Mouse (Mus musculus) 3134 (cell line): Measurements from ENCODE around the gene Adh4.
A peak's percentile ranks its signal among the peaks of the same experiment; 100 is the strongest.
"Not testable (repeated sequence)": the region's sequence is repeated elsewhere in the genome, so short reads cannot be mapped to it uniquely, and the experiment has no call there.

Experiments
- DNase-seq: peaks from one replicate; pipeline ENCODE4 v3.0.0-alpha.2; 2011; ENCODE audit warnings: low spot score; ENCODE audit not compliant: insufficient read length; ENCODE audit errors: extremely low read depth

Adh4 gene

GRCm38 (mm10) chr3:138442612-138443464 is 27.6 kb downstream of the Adh4 start, which contains the start of gene Adh5:
Gene Adh5 (plus strand): TSS chr3:138443093.
- DNase-seq: peak; percentile 94

- DNase-seq: no peak
These were observed 28.2 kb downstream of the Adh4 start for GRCm38 (mm10) chr3:138443465-138443771.

GRCm38 (mm10) chr3:138448077-138448860 is 33.0 kb downstream of the Adh4 start:
- DNase-seq: no peak

- DNase-seq: no peak
These were observed 36.9 kb downstream of the Adh4 start for GRCm38 (mm10) chr3:138452169-138452568.

- DNase-seq: no peak
These were observed 39.0 kb downstream of the Adh4 start for GRCm38 (mm10) chr3:138454234-138454633.

- DNase-seq: no peak
These were observed 39.6 kb downstream of the Adh4 start for GRCm38 (mm10) chr3:138454711-138455435.

DNA sequence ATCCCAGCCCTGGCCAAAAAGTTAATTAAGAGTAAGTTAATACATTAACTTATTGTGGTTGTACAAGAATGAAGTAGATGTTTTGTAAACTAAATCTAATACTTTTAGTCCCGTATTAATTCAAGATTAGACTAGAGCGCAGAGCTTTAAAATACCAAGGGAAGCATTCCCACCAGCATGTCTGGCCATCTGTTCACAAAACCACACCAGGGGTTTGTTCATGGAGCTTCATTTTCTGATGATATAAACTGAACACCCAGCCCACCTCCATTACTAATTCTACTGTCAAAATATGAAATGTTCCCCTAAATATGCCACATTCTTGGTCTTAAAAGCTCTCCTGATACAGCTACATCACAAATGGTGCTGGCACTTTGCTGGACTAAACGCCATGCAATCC is 43.2 kb downstream of the Adh4 start:
- DNase-seq: no peak

GRCm38 (mm10) chr3:138460260-138460659 is 45.0 kb downstream of the Adh4 start:
- no peak for DNase-seq

GRCm38 (mm10) chr3:138461832-138462231 is 46.6 kb downstream of the Adh4 start:
- DNase-seq: no peak

- peak; percentile 45 for DNase-seq
These were observed 47.9 kb downstream of the Adh4 start for GRCm38 (mm10) chr3:138463137-138463536.

DNA sequence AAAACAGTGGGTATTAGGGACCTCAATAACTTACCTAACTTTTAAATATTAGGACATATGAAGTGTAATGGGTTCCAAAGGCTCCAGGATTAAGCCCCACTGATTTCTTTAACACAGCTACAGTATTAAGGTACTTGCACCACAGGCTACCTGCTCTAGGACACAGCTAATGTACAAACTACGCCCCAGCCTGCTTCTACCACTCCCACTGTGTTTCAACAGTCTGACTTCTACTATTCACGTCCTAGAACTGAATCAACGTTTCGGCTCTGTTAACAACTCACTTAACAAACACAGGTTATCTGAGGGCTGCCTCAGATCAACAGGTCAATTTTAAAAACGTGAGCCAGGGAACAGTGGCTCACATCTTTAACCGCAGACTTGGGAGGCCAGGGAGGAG is 48.5 kb downstream of the Adh4 start:
- DNase-seq: no peak

GRCm38 (mm10) chr3:138464573-138465147 is 49.4 kb downstream of the Adh4 start:
- DNase-seq: no peak

GRCm38 (mm10) chr3:138466656-138467055 is 51.4 kb downstream of the Adh4 start:
- not testable (repeated sequence) for DNase-seq

DNA sequence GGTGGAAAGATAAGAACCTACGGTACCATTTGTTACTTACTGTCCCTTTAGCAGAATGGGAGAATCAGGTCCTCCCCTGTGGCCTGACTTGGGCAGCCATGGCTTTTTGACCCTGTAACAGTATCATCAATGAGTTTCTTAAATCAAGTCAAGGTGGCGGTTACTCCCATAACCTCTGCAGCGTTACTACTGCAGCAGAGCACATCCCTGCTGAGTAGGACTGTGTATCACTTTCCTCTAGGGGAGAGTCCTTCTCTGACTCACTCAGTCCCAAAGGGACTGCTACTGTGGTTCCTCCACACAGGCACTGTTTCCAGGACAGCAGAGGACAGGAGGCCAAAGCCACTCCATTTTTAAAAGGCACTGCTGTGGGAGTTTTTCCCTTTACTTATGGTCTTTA is 55.8 kb downstream of the Adh4 start:
- DNase-seq: no peak

GRCm38 (mm10) chr3:138479489-138479888 is 64.2 kb downstream of the Adh4 start:
- no peak for DNase-seq
